In genomic region chr4:138073086-138073485, GRCm38 (mm10) we compare ENCODE assay signal across 21 mouse cellular contexts.
DNase-seq lines count a peak whose midpoint lies in the region; ATAC-seq and TF ChIP-seq lines count a peak whose summit lies in the region.
"Had no signal": no experiment of that assay in that cellular context is flagged by ENCODE, and none has a peak within 500 bp of the region (broad histone marks: within the 10 kb centered on the region; RNA-seq: fewer than 3 reads in every experiment).

No protein-coding gene starts in this region.

- no peak overlapping the region for H3K4me2 ChIP-seq in heart, embryonic 13.5 days
- no peak overlapping the region for H3K4me2 ChIP-seq in hindbrain, embryonic 15.5 days
- no peak overlapping the region for H3K4me2 ChIP-seq in forebrain, postnatal 0 days (ENCODE audit: low read depth)
- H3K4me2 ChIP-seq: embryonic facial prominence, embryonic 13.5 days; forebrain, embryonic 12.5 days; limb, embryonic 12.5 days; liver, embryonic 12.5 days; midbrain, embryonic 11.5 days; stomach, embryonic 15.5 days had no signal

- intact Hi-C loops in left cerebral cortex, adult 2 months (cut with DNase I) = no loop called here
- intact Hi-C loops in left cerebral cortex, postnatal 4 days (cut with DNase I) = no loop called here

- H3K36me3 ChIP-seq in heart, embryonic 13.5 days = peaks cover 27% of the 10 kb centered on the region
- H3K36me3 ChIP-seq in heart, embryonic 10.5 days = peaks cover 32% of the 10 kb centered on the region
- H3K36me3 ChIP-seq in hindbrain, embryonic 15.5 days = no peaks in the 10 kb centered on the region; the same call in 1 of the 2 replicates
- H3K36me3 ChIP-seq in hindbrain, embryonic 10.5 days = peaks cover 72% of the 10 kb centered on the region
- H3K36me3 ChIP-seq in forebrain, postnatal 0 days (ENCODE audit: insufficient read depth) = no peaks in the 10 kb centered on the region

- 86% methylated on average over 11 of the region's 11 CpGs for WGBS in heart, embryonic 13.5 days
- 80% methylated on average over 11 of the region's 11 CpGs for WGBS in heart, embryonic 10.5 days
- 94% methylated on average over 11 of the region's 11 CpGs for WGBS in hindbrain, embryonic 15.5 days
- WGBS in hindbrain, embryonic 10.5 days = 96% methylated on average over 11 of the region's 11 CpGs
- 76% methylated on average over 11 of the region's 11 CpGs for WGBS in forebrain, postnatal 0 days

- 0 out of 2 replicates have a peak overlapping the region, but pooled peaks have one; percentile 57 for H3K27ac ChIP-seq in heart, embryonic 13.5 days (replicated peaks)
- H3K27ac ChIP-seq in heart, embryonic 10.5 days = no peak overlapping the region
- H3K27ac ChIP-seq in hindbrain, embryonic 15.5 days (replicated peaks) = peak overlapping the region; percentile 35; the same call in 1 of the 2 replicates
- no peak overlapping the region for H3K27ac ChIP-seq in hindbrain, embryonic 10.5 days
- 0 out of 2 replicates have a peak overlapping the region, but pooled peaks have one; percentile 62 for H3K27ac ChIP-seq in left cerebral cortex, adult 2 months
- no peak overlapping the region for H3K27ac ChIP-seq in forebrain, postnatal 0 days (ENCODE audit: low read depth, low read length)
- H3K27ac ChIP-seq: embryonic facial prominence, embryonic 13.5 days; forebrain, embryonic 12.5 days; limb, embryonic 12.5 days; liver, embryonic 12.5 days; stomach, embryonic 15.5 days had no signal

- H3K27me3 ChIP-seq in heart, embryonic 13.5 days (replicated peaks) = no peaks in the 10 kb centered on the region
- no peaks in the 10 kb centered on the region for H3K27me3 ChIP-seq in heart, embryonic 10.5 days (ENCODE audit: insufficient read depth, poor library complexity, severe bottlenecking)
- H3K27me3 ChIP-seq in hindbrain, embryonic 15.5 days = no peaks in the 10 kb centered on the region
- H3K27me3 ChIP-seq in hindbrain, embryonic 10.5 days (ENCODE audit: insufficient read depth, poor library complexity, severe bottlenecking) = no peaks in the 10 kb centered on the region
- no peaks in the 10 kb centered on the region for H3K27me3 ChIP-seq in forebrain, postnatal 0 days (ENCODE audit: insufficient read depth, low read length)
- H3K27me3 ChIP-seq: embryonic facial prominence, embryonic 13.5 days; forebrain, embryonic 12.5 days; limb, embryonic 12.5 days; liver, embryonic 12.5 days; stomach, embryonic 15.5 days had no signal

- peaks cover 50% of the 10 kb centered on the region for H3K4me1 ChIP-seq in heart, embryonic 13.5 days
- peaks cover 25% of the 10 kb centered on the region for H3K4me1 ChIP-seq in heart, embryonic 10.5 days
- peaks cover 28% of the 10 kb centered on the region for H3K4me1 ChIP-seq in hindbrain, embryonic 15.5 days (replicated peaks)
- 0 out of 2 replicates have a peak, but pooled peaks cover 3% of the 10 kb centered on the region for H3K4me1 ChIP-seq in hindbrain, embryonic 10.5 days (replicated peaks)
- H3K4me1 ChIP-seq in forebrain, postnatal 0 days (ENCODE audit: insufficient read depth) = no peaks in the 10 kb centered on the region

- no peaks in the 10 kb centered on the region for H3K9me3 ChIP-seq in heart, embryonic 13.5 days
- no peaks in the 10 kb centered on the region for H3K9me3 ChIP-seq in heart, embryonic 10.5 days
- no peaks in the 10 kb centered on the region for H3K9me3 ChIP-seq in hindbrain, embryonic 15.5 days
- no peaks in the 10 kb centered on the region for H3K9me3 ChIP-seq in hindbrain, embryonic 10.5 days
- H3K9me3 ChIP-seq in forebrain, postnatal 0 days (ENCODE audit: low read length) = no peaks in the 10 kb centered on the region
- H3K9me3 ChIP-seq: embryonic facial prominence, embryonic 13.5 days; forebrain, embryonic 12.5 days; limb, embryonic 12.5 days; liver, embryonic 12.5 days; stomach, embryonic 15.5 days had no signal

- no peak overlapping the region for H3K4me3 ChIP-seq in heart, embryonic 13.5 days
- no peak overlapping the region for H3K4me3 ChIP-seq in heart, embryonic 10.5 days
- no peak overlapping the region for H3K4me3 ChIP-seq in hindbrain, embryonic 15.5 days
- H3K4me3 ChIP-seq in hindbrain, embryonic 10.5 days = no peak overlapping the region
- no peak overlapping the region for H3K4me3 ChIP-seq in left cerebral cortex, adult 2 months
- no peak overlapping the region for H3K4me3 ChIP-seq in forebrain, postnatal 0 days (ENCODE audit: low read depth, low read length)
- H3K4me3 ChIP-seq: embryonic facial prominence, embryonic 13.5 days; erythroblast, embryonic 14.5 days; forebrain, embryonic 12.5 days; limb, embryonic 12.5 days; liver, embryonic 12.5 days; stomach, embryonic 15.5 days had no signal

- ATAC-seq in heart, embryonic 13.5 days (ENCODE audit: extremely low read depth, insufficient number of reproducible peaks, low FRiP score, low TSS enrichment) = no peak
- no peak for ATAC-seq in hindbrain, embryonic 15.5 days (ENCODE audit: low FRiP score, low read depth)
- ATAC-seq in forebrain, postnatal 0 days = no peak
- ATAC-seq: liver, embryonic 12.5 days had no signal

- H3K9ac ChIP-seq in heart, embryonic 13.5 days = peak overlapping the region; percentile 29; the same call in 1 of the 2 replicates
- H3K9ac ChIP-seq in hindbrain, embryonic 15.5 days = no peak overlapping the region
- no peak overlapping the region for H3K9ac ChIP-seq in forebrain, postnatal 0 days
- H3K9ac ChIP-seq: embryonic facial prominence, embryonic 13.5 days; forebrain, embryonic 12.5 days; limb, embryonic 12.5 days; liver, embryonic 12.5 days; stomach, embryonic 15.5 days had no signal

- no peak for DNase-seq in heart, embryonic 10.5 days (ENCODE audit: low spot score)
- DNase-seq in hindbrain, embryonic 10.5 days (ENCODE audit: low spot score) = no peak
- DNase-seq in left cerebral cortex, adult 2 months (ENCODE audit: extremely low spot score in 1 of 2, low spot score in 2 of 2) = no peak
- no peak for DNase-seq in left cerebral cortex, postnatal 4 days
- peak; percentile 15 for DNase-seq in retina, postnatal 1 day
- DNase-seq in forebrain, postnatal 0 days = no peak
- DNase-seq: cerebellum, adult 8-10 months; embryo, embryonic 11 days; lung, adult 18-20 months; lung, postnatal 14 days; thymus, adult 2 months; thymus, postnatal 4 days had no signal

- TF ChIP-seq CTCF in left cerebral cortex, adult 2 months (IDR thresholded peaks at IDR 0.05) = no peak
- TF ChIP-seq CTCF in forebrain, postnatal 0 days (IDR thresholded peaks at IDR 0.05; ENCODE audit: low read depth) = no peak

Comparison
In these comparisons a context has a peak if more than half of its experiments do, and no peak if none do; other contexts are left out.
1. H3K27ac ChIP-seq: peak in heart, embryonic 13.5 days (single experiment), hindbrain, embryonic 15.5 days (single experiment) and left cerebral cortex, adult 2 months (single experiment); none in heart, embryonic 10.5 days (single experiment), hindbrain, embryonic 10.5 days (single experiment) and forebrain, postnatal 0 days (single experiment).